Mouse (Mus musculus) heart, embryonic 13.5 days (tissue): ENCODE data around the gene Vkorc1. TPM values are rescaled to one million over a fixed set of nuclear protein-coding genes. Genes with fewer than 3 reads are reported as not detected.

ENCODE experiments used
- ATAC-seq: fragments of 200-750 bp; cut with Nextera tagmentation; 2 replicates; pipeline ENCODE4 v1.8.0; 2017; ENCODE audit warnings: moderate TSS enrichment; ENCODE audit not compliant: insufficient number of reproducible peaks, low FRiP score, low TSS enrichment; ENCODE audit errors: extremely low read depth
- H3K27ac ChIP-seq: fragments of 300-500 bp; sonication (generic); replicated peaks from 2 replicates; pipeline ENCODE4 v1.5.1; 2015; ENCODE audit warnings: moderate library complexity, mild to moderate bottlenecking, inconsistent platforms
- H3K27me3 ChIP-seq: fragments of 300-500 bp; sonication (generic); replicated peaks from 2 replicates; pipeline ENCODE4 v1.6.1; 2015; ENCODE audit warnings: mild to moderate bottlenecking, inconsistent platforms
- H3K36me3 ChIP-seq: fragments of 300-500 bp; sonication (generic); 2 replicates; pipeline ENCODE4 v1.6.1; 2015; ENCODE audit warnings: mild to moderate bottlenecking, inconsistent platforms
- H3K4me1 ChIP-seq: fragments of 300-500 bp; sonication (generic); 2 replicates; pipeline ENCODE4 v1.6.1; 2015; ENCODE audit warnings: inconsistent platforms
- H3K4me2 ChIP-seq: fragments of 300-500 bp; sonication (generic); 2 replicates; pipeline ENCODE4 v1.6.1; 2015; ENCODE audit warnings: inconsistent platforms, mild to moderate bottlenecking, moderate library complexity
- H3K4me3 ChIP-seq: fragments of 300-500 bp; sonication (generic); 2 replicates; pipeline ENCODE4 v1.5.1; 2015; ENCODE audit warnings: moderate library complexity, mild to moderate bottlenecking, inconsistent platforms
- H3K9ac ChIP-seq: fragments of 300-500 bp; sonication (generic); 2 replicates; pipeline ENCODE4 v1.6.1; 2015; ENCODE audit warnings: inconsistent platforms, mild to moderate bottlenecking, moderate library complexity
- H3K9me3 ChIP-seq: fragments of 300-500 bp; sonication (generic); 2 replicates; pipeline ENCODE4 v1.6.1; 2016; ENCODE audit warnings: inconsistent platforms
- WGBS: fragments of 180-500 bp; shearing (Covaris S2); methylation state at CpG from one replicate; pipeline ENCODE4 v1.1.7; 2015; ENCODE audit warnings: mixed read lengths; 5-methylcytosine and 5-hydroxymethylcytosine counted together
- polyA plus RNA-seq: library from polyadenylated mRNA; unstranded; fragments of >200 nt; fragmentation: Nextera tagmentation; extraction: Ambion mirVana; gene quantifications from 2 replicates; pipeline ENCODE4 v1.2.1, GENCODE M21; 2015

Vkorc1 gene
- polyA plus RNA-seq, 1 experiment from 2014 or later = 109 TPM

DNA sequence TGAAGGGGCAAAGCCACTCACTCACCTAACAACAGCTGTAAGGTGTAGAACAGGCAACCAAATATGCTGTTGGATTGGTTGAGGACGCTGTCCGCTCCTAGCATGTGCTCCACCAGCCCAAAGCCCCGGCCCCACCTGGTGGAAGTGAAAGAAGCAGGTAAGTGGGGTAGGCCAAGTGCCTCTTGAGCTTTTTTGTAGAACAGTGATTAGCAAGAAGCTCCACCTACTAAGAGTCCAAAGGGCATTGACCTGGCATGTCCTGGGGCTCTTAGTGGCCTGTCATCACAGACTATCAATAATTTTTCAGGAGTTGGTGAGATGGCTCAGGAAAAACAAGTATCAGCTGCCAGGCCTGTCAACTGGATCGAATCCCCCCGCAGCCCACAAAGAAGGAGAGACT lies 937 bp downstream of the Vkorc1 start:
- H3K4me1 ChIP-seq = peaks cover 20% of the 10 kb centered on the region
- H3K9me3 ChIP-seq = no peaks in the 10 kb centered on the region
- ATAC-seq = no peak
- no peaks in the 10 kb centered on the region; the same call in 1 of the 2 replicates for H3K27me3 ChIP-seq
- peak overlapping the region; percentile 81 for H3K27ac ChIP-seq
- peak overlapping the region; percentile 87 for H3K4me2 ChIP-seq
- H3K9ac ChIP-seq = peak overlapping the region; percentile 86
- H3K36me3 ChIP-seq = peaks cover 35% of the 10 kb centered on the region
- peak overlapping the region; percentile 71 for H3K4me3 ChIP-seq
- 73% methylated on average over 5 of the region's 5 CpGs for WGBS

DNA sequence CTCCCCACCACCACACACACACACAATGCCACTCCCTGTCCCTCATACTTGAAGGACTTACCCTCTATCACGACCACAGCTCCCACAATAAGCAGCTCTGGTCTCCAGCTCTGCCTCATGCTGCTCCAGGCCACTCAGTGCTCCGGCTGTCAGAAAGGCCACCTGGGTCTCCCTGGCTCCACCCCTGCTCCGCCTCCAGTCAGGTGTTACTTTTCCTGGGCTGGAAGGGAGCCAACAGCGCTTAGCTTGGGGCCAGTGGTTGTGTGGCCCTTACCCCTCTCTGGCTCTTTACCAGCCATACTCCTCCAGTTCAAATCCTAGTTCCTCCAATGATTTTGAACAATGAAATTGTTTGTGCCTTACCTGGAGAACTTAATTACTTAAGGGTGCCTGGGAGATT lies 4.6 kb downstream of the Vkorc1 start, which contains the start of gene Prss53:
TSS of gene Prss53 (minus strand) at position 173 of the 400 bp plus-strand sequence.
- Histone ChIP-seq H3K27ac (no peak within 1 kb of the TSS), H3K9ac (no peak within 1 kb of the TSS), H3K4me3 (no peak within 1 kb of the TSS), H3K4me1 (peaks cover 24% of the 10 kb centered on the region), H3K9me3 (no peaks in the 10 kb centered on the region), H3K4me2 (no peak within 1 kb of the TSS), H3K36me3 (peaks cover 72% of the 10 kb centered on the region), H3K27me3 (no peaks in the 10 kb centered on the region)
- ATAC-seq = no peak
- WGBS = 36% methylated on average over 4 of the region's 4 CpGs

DNA sequence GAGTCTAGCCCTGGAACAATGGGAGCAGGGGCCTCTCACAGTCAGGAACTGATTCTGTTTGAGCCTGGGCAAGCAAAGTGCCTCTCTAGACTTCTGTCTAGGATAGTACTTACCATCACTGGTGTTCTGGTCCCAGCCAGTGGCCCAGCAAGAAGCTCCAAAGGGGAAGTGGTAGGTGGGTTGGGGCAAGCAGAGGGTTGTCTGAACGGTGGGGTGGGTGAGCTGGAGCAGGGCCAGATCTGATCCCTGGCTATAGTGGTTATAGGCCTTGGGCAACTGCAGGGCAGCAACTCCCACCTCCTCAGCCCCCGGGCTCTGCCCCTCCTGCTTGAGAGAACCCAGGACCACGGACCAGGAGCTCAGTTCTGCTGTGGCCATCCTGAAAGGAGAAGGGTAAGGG lies 6.6 kb downstream of the Vkorc1 start:
- Histone ChIP-seq H3K4me2 (no peak overlapping the region), H3K27me3 (no peaks in the 10 kb centered on the region), H3K4me1 (peaks cover 29% of the 10 kb centered on the region), H3K36me3 (peaks cover 92% of the 10 kb centered on the region), H3K9ac (no peak overlapping the region), H3K9me3 (no peaks in the 10 kb centered on the region), H3K4me3 (no peak overlapping the region), H3K27ac (no peak overlapping the region)
- 67% methylated on average over 3 of the region's 3 CpGs for WGBS
- no peak for ATAC-seq

DNA sequence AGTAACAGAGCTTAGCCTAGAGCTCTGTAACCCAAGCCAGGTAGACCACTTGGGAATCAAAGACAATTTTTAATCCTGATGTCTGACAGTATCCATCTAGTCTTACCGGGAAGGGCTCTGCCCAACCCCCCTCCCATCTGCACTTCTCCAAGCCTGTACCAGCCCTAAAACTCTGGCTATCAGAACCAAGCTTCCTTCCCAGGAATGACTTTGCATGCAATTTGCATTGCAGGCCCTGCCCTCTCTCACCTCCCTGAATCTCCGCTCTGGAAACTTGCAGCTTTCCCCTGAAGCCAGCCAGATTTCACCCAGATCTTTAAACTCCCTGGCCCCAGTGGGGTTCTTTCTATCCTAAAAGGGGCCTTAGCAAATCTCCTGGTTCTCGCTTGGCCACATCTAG lies 7.6 kb downstream of the Vkorc1 start:
- ATAC-seq = no peak

DNA sequence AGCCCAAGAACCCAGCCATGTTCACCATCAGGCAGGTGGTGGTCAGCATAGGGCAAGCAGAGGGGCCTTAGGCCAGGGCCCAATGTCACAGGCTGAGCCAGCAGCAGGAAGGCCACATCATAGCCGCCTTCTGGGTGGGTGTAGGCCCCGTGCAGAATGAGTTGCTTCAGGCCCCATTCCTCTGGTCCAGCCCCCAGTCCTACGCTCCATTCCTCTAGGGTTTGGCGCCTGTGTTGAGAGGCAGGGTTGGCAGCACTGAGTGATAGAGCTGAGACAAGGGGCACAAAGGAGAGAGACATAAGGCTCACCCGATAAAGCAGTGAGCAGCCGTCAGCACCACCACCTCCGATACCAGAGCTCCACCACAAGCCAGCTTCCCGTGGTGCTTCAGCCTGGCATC lies 8.2 kb downstream of the Vkorc1 start:
- 79% methylated on average over 8 of the region's 8 CpGs for WGBS
- H3K4me3 ChIP-seq = no peak overlapping the region
- no peak overlapping the region for H3K27ac ChIP-seq
- H3K9ac ChIP-seq = 0 out of 2 replicates have a peak overlapping the region, but pooled peaks have one; percentile 19
- no peak overlapping the region for H3K4me2 ChIP-seq
- H3K4me1 ChIP-seq = peaks cover 43% of the 10 kb centered on the region
- H3K36me3 ChIP-seq = peaks cover 92% of the 10 kb centered on the region
- no peaks in the 10 kb centered on the region for H3K27me3 ChIP-seq
- H3K9me3 ChIP-seq = no peaks in the 10 kb centered on the region
- ATAC-seq = no peak

More for the DNA sequence above, 7.6 kb downstream of the Vkorc1 start:
- Histone ChIP-seq H3K4me2 (no peak overlapping the region), H3K4me1 (peaks cover 38% of the 10 kb centered on the region), H3K9ac (no peak overlapping the region), H3K4me3 (no peak overlapping the region), H3K27me3 (no peaks in the 10 kb centered on the region), H3K36me3 (peaks cover 92% of the 10 kb centered on the region), H3K9me3 (no peaks in the 10 kb centered on the region), H3K27ac (no peak overlapping the region)
- WGBS = 83% methylated on average over 3 of the region's 3 CpGs

DNA sequence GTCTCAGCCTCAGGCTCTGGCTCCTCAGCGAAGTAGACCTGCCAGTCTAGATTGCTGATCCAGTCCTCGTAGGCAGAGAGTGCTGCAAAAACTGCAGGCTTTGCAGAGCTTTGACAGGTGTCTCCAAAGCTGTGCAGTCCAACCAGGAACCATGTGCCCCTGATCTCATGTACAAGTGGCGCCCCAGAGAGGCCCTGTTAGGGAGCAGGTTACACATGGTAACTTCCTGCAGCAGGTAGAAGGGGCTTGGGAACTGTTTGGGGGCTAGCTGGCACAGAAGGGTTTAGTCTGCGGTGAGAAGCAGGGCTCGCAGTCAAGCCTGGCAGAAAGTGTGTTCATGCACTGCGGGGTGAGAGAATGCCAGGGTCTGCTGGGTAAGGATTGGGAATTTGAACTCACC lies 8.9 kb downstream of the Vkorc1 start:
- Histone ChIP-seq H3K27me3 (no peaks in the 10 kb centered on the region), H3K4me3 (no peak overlapping the region), H3K9ac (0 out of 2 replicates have a peak overlapping the region, but pooled peaks have one; percentile 41), H3K4me2 (no peak overlapping the region), H3K9me3 (no peaks in the 10 kb centered on the region), H3K36me3 (peaks cover 92% of the 10 kb centered on the region), H3K27ac (no peak overlapping the region), H3K4me1 (peaks cover 48% of the 10 kb centered on the region)
- ATAC-seq = no peak
- WGBS = 90% methylated on average over 6 of the region's 6 CpGs

DNA sequence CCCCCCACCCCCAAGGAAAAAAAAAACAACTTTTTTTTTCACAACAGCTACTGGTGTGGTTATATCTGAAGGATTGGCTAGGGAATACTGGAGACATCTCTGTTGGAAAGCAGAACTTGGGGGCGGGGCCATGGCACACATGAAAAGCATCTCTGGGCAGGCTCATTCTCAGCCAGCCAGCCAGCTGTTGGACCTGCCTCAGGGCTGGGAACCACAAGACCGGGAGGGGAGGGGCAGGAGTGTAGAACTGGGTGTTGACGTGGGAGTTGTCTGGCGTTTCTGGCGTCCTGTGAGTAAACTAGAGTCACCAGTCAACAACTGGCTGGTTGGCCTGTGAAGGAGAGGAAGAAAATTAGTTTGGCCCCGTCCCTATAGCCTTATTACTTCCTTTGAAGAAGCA lies 9.5 kb downstream of the Vkorc1 start:
- Histone ChIP-seq H3K4me1 (peaks cover 48% of the 10 kb centered on the region), H3K36me3 (peaks cover 94% of the 10 kb centered on the region), H3K27me3 (no peaks in the 10 kb centered on the region), H3K4me2 (no peak overlapping the region), H3K9me3 (no peaks in the 10 kb centered on the region), H3K9ac (peak overlapping the region; percentile 30; the same call in 1 of the 2 replicates), H3K27ac (no peak overlapping the region), H3K4me3 (no peak overlapping the region)
- ATAC-seq = no peak
- 66% methylated on average over 6 of the region's 6 CpGs for WGBS

DNA sequence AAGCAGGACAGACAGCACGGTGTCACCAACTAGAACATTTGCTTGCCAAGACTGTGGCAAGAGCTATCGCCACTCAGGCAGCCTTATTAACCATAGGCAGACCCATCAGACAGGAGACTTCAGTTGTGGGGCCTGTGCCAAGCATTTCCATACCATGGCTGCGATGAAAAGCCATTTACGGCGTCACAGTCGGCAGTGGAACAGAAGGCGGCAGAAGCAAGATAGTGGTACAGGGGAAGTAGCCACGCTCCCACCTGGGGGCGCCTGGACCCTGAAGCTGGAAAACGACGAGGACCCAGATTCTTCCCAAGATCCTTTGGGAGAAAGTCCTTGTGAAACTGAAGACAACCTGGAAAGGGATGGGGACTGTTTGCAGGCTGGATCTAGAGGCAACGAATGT lies 15.0 kb downstream of the Vkorc1 start:
- no peak for ATAC-seq
- Histone ChIP-seq H3K4me2 (no peak overlapping the region), H3K27me3 (no peaks in the 10 kb centered on the region), H3K27ac (no peak overlapping the region), H3K4me1 (peaks cover 41% of the 10 kb centered on the region), H3K4me3 (no peak overlapping the region), H3K9ac (no peak overlapping the region), H3K36me3 (peaks cover 78% of the 10 kb centered on the region), H3K9me3 (no peaks in the 10 kb centered on the region)
- WGBS = 79% methylated on average over 12 of the region's 12 CpGs

DNA sequence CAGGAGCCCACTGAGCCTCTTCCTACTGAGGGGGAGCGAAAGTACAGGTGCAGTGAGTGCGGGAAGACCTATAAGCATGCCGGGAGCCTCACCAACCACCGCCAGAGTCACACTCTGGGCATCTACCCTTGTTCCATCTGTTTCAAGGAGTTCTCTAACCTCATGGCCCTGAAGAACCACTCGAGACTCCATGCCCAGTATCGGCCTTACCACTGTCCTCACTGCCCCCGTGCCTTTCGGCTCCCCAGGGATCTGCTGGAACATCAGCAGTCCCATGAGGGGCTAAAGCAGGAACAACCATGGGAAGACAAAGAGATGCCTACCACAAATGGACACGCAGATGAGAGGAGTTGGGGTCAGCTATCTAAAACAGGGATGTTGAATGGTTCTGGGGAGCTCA lies 16.1 kb downstream of the Vkorc1 start:
- WGBS = 96% methylated on average over 9 of the region's 9 CpGs
- ATAC-seq = no peak
- no peak overlapping the region for H3K9ac ChIP-seq
- no peak overlapping the region for H3K4me2 ChIP-seq
- no peak overlapping the region for H3K4me3 ChIP-seq
- H3K4me1 ChIP-seq = peaks cover 40% of the 10 kb centered on the region
- H3K27me3 ChIP-seq = no peaks in the 10 kb centered on the region
- H3K36me3 ChIP-seq = peaks cover 66% of the 10 kb centered on the region
- H3K27ac ChIP-seq = no peak overlapping the region
- H3K9me3 ChIP-seq = no peaks in the 10 kb centered on the region

DNA sequence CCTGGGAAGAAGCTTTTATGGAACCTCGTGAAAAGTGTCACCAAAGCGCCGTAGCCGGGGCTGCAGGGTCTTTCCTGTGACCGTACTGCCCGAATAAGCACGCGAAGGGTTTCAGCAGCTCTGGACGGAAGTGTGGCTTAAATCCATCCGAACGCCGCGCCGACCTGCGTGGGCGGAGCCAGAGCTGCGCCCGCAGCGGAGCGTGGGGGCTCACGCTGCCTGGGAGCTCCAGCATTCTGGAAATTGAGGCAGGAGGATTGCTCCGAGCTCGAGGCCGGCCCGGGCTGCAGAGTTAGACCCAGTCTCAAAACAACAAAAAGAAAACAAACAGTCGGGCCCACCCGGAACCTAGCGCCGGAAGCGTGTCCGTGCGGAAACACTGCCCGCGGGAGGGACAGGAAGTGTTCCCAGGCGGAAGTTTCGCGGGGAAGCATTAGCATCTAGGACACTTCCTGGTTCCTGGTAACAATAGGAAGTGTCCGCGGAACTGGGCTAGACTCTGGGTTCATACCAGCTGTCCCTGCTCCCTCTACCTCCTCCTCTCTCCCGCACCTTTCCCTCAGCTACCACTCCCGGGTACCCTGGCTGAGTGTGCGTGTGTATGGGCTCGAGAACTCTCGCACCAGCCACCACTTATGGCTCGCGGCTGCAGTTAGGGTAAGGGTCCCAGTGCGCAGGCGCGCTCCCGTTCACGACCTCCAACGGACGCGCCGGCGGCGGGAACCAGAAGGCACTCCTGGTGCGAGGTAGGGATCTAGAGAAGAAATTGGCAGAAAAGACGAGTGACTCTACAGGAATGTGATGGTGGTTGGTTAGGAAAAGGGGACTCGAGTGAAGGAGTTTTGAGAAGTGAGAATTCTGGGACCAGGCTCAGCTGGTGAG lies 18.7 kb downstream of the Vkorc1 start, which contains the start of gene Zfp668:
TSS of gene Zfp668 (minus strand) at position 362 of the 882 bp plus-strand sequence.
- peak within 1 kb of the TSS; percentile 95 for H3K4me2 ChIP-seq
- no peaks in the 10 kb centered on the region for H3K9me3 ChIP-seq
- H3K4me3 ChIP-seq = peak within 1 kb of the TSS; percentile 97
- peak within 1 kb of the TSS; percentile 98 for H3K9ac ChIP-seq
- 1% methylated on average over 60 of the region's 60 CpGs for WGBS
- peak within 1 kb of the TSS; percentile 99 for H3K27ac ChIP-seq
- no peaks in the 10 kb centered on the region for H3K27me3 ChIP-seq
- ATAC-seq = peak; percentile 68
- H3K36me3 ChIP-seq = peaks cover 55% of the 10 kb centered on the region
- H3K4me1 ChIP-seq = peaks cover 32% of the 10 kb centered on the region

DNA sequence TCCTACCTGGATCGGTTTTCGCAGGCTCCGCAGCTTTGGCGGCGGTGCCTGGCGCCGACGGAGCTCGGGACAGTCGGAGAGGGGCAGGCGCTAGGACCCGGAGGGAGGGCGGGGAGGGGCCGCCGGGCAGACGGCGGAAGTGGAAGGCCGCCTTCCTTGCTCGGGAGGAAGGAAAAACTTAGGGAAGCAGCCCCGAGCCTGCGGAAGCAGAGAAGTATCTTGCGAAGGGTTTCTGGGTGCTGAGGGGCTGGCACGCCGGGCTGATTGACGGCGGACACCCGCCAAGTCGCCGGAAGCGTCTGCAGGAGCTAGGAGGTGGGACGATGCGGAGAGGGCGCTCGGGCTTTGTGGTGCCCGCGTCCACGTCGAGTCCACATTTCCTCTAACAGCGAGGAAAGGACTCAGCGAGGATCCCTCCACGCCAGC lies 19.4 kb downstream of the Vkorc1 start, which contains the start of gene Zfp646:
TSS of gene Zfp646 (plus strand) at position 181 of the 426 bp plus-strand sequence.
- Histone ChIP-seq H3K27me3 (no peaks in the 10 kb centered on the region), H3K4me1 (peaks cover 31% of the 10 kb centered on the region), H3K4me3 (peak within 1 kb of the TSS; percentile 97), H3K27ac (peak within 1 kb of the TSS; percentile 99), H3K9ac (peak within 1 kb of the TSS; percentile 98), H3K36me3 (peaks cover 54% of the 10 kb centered on the region), H3K9me3 (no peaks in the 10 kb centered on the region), H3K4me2 (peak within 1 kb of the TSS; percentile 95)
- 0% methylated on average over 41 of the region's 41 CpGs for WGBS
- peak; percentile 74 for ATAC-seq
